Mouse (Mus musculus): ENCODE data around the gene Fcgr4.
"Not testable (repeated sequence)": the region's sequence is repeated elsewhere in the genome, so short reads cannot be mapped to it uniquely, and the experiment has no call there.

GRCm38 (mm10) chr1:171069508-171069907 lies 50.8 kb downstream of the Fcgr4 start:
- TF ChIP-seq CTCF (IDR thresholded peaks at IDR 0.05; ENCODE audit: low read depth, low read length); POLR2A (IDR thresholded peaks at IDR 0.05; ENCODE audit: borderline replicate concordance, low read depth, low read length): not testable (repeated sequence)
